Mouse (Mus musculus) right cerebral cortex, adult 18-20 months (tissue): ENCODE measurements around the gene Ss18l1.

Source experiments
- DNase-seq: peaks from one replicate; pipeline ENCODE4 v3.0.0; 2022; ENCODE audit warnings: mixed read lengths

Ss18l1 gene

DNA sequence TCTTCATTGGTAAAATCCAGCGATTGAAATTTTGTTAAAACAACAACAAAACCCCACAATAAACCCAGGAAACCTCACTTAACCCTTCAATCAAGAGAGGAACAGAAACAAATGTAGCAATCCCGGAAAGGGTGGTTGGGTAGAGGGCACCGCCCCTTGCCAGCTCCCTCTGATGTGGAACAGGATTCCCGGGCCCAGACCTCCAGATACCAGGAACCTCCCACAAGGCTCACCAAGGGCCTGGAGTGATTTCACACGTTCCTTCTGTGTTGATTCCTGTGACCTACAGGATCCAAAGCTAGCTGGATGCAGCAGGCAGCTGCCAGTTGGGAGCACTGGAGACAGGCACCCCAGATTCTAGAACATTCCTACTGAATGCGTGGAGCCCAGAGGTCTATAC is 1.9 kb upstream of the Ss18l1 start:
- DNase-seq = no peak

DNA sequence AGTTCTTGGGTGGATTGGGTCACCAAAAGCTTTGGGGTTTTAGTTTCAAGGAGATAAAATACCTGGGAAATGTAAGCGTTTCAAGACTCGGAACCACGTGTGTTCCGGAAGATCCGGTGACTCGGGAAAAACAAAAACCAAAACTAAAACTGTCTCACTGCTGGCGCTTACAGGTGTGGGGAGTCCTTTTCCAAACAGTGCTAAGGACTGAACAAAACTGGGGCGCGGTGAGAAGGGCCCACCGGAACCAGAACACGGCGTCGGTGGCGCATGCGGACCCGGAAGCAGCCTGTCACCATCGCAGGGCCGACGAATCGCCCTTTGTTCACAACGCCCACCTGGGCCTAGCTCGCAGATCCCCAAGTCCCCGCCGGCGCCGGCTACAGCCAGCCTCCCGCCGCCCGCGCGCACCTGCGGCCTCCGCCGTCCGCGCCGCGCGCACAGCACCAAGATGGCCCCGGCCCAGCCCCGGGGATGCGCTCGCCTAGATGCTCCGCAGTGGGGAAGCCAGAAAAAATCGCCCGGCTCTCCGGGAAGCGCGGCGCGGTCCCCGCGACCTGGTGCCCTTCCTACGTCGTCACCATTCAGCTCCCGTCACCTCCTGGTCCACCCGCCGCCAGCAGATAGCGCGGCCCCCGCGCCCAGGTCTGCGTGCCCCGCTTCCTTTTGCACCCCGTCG is 593 bp upstream of the Ss18l1 start:
- peak; percentile 66 for DNase-seq

DNA sequence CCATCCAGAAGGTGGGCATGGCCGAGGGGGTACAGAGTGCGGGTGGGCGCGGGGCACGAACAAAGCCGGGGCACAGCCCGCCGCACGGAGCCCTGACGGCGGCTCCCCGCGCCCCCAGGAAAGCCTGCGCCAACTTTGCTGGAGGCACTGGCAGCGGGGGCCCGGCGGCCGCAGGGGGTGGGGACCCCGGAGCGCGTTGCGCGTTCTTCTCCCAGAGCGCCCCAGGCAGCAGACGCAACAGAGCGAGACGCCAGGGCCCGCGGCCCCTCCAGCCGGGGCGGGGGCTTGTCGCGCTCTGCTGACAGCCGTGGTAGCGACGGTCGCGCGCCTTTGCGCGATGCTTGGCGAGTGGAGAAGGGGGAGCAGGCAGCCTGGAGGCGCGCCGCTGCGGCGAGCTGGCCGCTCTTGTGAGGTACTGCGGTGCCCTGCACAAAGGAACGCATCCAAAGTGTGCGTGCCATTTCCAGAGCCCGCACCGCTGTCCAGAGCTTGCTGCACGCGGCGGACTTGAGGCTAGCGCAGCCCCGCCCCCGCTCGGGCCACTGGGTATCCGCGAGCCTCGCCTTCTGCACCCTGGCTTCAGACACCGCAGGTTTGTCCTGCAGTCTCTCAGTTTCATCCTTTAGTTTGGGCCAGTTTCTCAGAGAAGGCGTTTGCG is 678 bp downstream of the Ss18l1 start:
- DNase-seq = peak; percentile 63

DNA sequence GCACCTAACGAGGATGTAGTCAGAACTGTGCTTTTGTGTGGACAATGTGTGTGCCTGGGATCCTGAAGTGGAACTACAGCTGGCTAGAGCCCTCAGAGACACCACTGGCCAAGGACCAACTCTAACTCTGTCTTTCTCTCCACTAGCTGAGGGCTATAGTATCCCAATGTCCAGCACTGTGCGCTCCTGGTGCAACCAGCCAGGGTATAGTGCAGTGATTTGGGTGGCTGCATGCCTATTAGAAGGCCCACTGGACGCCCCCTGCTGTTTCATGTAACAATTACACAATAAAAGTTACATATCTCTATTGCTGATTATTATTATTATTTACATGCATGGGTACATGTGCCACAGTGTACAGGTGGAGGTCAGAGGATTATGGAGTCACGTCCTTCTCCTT is 3.0 kb downstream of the Ss18l1 start:
- no peak for DNase-seq

DNA sequence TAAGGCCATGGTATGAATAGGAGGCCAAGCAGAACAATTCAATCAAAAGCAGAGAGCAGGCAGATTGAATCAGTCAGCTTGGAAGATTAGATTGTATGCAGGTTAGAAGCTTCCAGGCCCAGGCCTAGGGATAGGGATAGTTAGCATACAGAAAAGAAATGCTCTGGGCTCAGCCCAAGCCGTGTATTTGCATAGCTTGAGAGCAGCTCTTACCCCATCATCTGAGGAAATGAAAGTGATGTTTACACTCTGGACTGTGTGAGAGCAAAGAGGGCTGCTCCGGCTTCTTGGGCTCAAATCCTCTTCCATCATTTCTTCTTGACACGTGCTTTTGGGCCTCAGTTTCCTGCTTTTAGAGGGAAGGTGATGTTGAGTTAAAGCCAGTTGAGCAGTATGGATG is 5.3 kb downstream of the Ss18l1 start:
- DNase-seq = no peak

DNA sequence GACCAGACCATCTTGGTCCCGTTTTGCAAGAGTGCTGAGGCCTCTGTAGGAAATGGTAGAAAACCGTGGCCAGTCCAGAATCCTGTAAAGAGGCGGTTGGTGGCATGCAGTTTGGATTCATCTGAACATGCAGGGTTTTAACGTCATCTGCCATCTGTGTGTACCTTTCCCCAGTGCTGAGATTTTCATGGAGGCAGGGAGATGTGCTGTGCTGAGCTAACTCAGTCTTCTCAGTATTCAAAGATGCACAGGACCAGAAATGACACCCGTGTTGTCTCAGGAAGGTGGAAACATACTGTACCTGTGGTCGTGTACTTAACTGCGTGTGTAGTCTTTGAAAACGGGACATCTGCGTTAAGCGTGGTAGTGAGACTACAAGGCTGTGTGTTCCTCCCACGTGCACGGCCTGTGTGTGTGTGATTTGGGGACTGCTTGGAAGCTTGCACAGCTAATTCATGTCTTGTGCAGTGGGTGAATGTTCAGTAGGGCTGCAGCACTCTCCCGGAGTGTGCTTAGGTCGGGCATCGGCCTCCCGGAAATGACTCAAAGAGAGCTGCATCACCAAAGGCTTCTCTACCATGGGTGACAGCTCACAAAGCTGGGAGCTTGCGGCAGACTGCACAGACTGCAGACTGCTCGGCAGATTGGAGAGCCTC is 5.8 kb downstream of the Ss18l1 start:
- peak; percentile 73 for DNase-seq

DNA sequence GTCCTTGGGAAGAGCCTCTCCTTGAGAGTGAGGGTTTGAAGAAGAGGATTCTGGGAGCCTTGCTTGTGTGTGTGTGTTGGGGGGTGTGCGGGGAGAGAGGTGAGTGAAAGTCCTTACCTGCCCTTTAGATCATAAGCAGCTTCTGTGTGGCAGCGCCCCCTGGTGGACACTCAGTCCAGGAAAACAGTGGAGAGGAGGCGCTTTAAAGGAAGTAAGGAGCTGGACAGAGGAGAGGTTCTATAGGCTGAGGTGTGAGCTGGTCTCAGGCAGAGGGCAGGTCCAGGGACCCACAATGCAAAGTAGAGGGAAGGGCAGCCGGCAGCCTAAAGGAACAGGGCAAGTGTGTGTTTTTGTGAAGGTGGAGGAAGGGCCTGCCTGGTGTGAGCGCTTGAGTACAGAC is 8.7 kb downstream of the Ss18l1 start:
- peak; percentile 81 for DNase-seq

DNA sequence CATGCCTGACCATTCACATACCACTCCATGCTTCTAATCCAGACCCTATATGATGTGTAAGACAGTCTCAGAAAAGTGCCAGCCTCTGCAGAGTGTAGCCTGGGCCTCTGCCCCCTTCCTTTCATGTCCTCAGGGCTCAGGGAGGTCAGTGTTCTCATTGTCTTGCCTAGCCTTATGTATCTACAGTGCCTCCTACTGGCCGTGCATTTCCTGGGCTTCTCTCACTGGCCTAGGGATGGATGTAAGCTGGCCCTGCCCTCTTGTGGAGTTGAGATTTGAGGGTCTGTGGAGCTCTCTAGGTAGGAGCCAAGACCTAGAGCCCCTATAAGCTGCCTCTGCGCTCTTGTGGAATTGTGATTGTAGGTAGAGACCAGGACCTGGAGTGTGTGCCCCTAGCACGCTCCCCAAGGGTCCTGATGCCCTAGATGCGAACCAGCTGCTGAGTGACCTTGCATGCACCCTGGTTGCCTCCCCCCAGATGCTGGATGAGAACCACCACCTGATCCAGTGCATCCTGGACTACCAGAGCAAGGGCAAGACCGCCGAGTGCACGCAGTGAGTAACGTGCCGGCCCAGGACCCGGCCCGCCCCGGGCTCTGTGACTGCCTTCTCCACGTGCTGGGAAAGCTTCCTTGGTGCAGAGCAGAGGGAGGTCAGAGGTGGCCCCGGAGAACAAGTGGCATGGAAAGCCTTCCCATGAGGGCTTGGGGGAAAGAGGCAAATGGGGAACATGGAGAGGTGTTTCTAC is 9.9 kb downstream of the Ss18l1 start:
- no peak for DNase-seq

DNA sequence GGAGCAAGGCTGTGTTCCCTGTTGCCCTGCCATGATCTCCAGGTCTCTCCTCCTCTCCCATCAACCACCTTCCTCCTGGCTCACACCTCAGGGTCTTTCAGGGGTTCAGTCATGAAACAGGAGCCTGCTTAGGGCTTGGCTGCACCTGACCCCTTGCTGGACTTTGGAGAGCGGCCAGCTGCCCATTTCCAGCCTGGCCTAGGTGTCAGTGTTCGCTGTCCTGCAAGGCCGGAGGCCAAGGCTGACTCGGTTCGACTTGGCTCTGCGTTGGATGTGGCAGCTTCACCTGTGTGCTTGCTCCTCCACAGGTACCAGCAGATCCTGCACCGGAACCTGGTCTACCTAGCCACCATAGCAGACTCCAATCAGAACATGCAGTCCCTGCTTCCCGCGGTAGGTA is 10.7 kb downstream of the Ss18l1 start:
- DNase-seq = no peak

DNA sequence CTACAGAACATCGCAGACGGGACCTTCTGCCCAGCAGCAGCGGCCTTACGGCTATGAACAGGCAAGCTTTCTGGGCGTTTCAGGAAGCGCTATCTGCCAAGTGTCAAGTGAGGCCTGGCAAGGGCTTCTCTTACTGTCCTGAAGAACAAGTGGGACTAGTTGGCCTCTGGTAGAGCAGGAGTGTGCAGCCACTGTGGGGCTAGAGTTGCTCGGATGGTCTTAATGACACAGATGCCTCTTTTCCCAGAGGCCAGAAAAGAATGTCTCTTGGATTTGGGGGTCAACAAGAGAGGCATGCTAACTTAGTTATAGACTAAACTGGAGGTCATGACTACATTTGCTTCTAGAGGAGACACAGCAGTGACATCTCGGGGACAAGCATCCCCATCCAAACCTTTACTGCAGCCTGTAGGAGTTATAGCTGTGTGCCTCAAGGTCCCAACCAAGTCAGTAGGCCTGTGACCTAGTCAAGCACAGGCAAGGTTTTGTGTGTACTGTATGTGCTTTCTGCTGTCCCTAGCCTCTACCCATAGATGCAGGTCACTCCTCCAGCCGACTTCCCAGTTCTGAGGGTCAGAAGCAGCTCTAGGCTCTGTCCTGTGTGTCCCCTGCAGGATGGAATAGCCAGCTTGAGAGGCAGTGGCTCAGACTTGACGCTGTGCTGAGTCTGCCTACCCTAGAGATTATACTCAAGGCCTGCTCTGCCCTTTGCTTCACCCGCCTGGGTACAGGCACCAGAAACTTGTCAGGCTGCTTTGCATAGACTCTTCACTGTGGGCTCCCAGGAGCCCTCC is 21.2 kb downstream of the Ss18l1 start:
- no peak for DNase-seq

DNA sequence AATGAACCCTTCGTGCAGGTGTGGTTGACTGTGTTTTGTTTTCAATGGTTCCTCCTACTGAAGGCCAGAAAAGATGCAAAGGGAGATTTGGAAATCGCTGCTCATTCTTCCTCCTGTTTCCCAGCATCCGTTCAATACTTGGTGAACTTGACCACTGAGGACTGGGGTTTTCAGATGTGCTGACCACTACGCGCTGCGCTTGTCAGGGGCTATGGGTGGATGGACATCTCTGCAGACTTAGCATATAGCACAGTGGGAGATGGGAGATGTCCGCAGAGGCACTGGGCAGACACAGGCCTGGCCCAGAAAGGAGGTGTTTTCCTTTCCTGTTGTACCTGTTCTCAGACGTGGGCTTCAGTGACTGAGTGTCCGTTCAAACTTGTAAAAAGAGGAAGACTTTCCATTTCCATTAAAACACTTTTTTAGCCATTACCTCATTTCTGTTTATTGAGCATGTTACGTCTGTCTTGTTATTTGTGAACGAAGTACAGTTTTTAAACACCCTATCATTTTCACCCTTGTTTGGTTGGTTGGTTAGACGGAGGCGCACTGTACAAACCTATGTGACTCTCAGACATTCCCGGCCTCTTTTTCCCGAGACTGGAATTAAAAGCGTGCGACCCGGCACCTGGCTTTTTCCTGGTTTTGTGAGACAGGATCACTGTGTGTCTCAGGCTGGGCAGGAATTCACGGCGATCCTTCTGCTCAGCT is 27.6 kb downstream of the Ss18l1 start:
- no peak for DNase-seq

DNA sequence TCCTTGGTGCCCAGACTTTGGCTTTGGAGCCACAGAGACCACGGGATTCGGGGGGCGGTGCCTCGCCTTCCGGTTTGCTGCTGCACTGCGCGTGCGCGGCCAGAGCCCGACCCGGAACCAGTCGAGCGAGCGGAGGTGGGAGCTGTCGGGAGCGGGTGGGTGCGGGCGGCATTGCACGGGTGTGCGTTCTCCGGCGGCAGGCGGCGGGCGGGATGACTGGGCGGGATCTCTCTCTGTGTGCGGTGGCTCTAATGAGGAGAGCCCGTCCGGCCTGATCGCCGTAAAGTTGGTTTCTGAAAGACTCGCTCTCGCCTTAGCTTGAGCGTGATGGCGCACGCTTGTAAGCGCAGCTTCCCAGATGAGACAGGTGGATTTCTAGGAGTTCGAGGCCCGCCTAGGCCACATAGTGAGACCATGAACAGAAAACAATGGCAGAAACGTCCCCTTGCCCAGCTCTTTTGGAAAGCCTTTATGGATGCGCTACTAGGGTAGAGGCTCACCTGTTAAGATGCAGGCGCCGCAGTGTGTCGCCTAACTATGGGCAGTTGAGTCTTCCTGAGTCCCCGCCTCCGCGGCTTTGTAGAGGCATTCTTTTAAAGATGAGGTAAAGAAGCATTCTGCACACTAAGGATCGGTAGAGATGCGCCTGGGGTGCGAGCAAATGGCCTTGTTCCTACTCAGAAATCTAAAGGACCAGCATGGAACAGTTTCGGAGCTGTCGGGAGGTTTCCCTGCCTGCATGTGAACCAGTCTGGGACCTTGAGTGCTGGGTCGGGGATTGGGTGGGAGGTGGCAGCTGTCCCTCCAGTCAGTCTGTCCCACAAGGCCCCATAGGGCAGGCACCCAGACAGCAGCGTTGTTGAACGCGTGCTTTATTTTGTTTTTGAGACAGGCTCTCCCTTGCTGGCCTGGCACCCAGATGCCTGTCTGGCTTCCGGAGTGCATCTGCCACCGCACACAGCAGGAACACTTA is 28.5 kb downstream of the Ss18l1 start, which contains the start of gene Mtg2:
Gene Mtg2, plus strand, starts transcription at position 108 of the 973 bp plus-strand sequence.
- peak; percentile 96 for DNase-seq

DNA sequence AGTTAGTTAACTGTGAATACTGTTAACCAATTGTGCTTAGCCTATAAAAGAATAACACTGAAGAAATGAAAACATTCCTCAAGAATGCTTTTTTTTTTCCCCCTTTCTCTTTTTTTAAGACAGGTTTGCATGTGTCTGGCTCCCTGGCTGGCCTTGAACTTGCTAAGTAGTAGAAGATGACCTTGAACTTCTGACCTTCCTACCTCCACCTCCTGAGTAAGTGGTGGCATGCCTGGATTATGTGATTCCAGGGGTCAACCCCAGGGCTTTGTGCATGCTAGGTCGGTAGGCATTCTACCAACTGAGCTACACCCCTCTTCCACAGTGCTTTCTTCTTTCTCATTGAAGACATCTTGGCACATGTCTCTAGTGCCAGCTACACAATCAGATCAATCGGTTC is 29.4 kb downstream of the Ss18l1 start:
- DNase-seq = no peak

DNA sequence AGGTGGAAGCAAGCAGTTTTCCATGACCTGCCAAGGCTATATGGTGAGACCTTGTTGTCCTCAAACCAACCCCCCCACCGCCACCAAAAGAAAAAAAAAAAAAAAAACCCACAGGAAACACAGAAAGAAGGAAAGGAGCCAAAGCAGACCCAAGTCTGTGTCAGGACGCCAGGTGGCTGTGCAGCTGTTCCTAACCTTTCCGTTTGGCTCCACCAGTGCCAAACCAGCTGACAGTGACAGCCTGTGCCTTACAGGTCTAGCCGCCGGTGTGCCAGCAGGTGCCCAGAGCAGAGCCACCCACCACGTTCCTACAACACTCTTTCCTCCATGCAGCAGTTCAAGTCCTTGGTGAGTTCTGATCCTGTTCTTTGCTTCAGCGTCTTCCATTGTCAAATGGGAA is 30.6 kb downstream of the Ss18l1 start:
- no peak for DNase-seq

DNA sequence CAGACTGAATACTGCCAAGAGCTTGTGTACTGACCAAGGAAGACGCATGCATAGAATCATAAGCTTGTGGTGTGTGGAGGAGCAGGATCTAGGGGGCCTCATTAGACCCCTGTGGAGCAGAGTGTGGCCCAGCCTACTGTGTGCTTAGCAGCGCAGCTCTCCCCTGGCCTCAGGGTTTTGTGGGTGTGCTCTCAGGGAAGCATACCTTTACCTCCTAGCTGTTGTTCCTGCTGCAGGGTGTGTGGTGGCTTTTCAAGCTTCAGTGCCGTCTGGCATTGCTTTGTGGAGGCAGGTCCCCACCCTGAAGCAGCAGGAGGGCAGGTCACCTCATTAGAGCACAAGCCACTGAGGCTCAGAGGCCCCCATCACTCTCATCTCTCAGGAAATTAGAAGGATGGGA is 35.3 kb downstream of the Ss18l1 start:
- no peak for DNase-seq

DNA sequence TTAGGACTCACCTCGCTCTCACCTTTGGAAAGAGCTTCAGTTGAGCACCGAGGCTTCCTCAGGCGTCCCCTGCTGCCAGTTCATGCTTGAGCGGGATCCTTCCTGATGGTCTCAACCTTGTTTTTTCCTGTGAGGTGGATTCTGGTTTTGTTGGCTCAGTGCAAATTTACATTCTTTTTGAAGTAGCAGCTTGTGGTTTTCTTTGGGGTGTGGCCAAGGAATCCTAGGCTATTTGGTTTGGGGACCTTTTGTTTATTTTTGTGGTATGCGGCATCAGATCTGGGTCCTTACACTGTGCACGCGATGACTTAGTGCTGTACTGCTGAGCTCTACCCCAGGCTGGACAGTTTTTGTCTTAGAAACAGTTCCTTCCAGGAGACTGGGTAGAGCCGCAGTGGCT is 38.4 kb downstream of the Ss18l1 start:
- no peak for DNase-seq

DNA sequence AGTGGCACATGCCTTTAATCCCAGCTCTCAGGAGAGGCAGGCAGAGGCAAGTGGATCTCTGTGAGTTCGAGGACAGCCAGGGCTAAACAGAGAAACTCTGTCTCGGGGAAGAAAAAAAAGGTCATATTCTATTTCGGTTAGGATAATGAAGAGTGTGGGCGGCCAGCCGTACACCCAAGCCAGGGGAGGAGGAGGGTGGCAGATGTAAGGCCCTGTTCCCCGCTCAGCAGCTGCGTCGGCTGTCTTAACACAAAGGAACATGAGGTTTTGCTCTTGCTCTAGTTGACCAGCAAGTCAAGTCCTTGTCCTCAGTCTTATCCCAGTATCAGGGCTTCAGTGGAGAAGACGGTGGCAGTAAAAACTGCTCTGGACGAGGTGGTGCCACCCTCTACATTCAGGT is 40.8 kb downstream of the Ss18l1 start:
- DNase-seq = no peak

DNA sequence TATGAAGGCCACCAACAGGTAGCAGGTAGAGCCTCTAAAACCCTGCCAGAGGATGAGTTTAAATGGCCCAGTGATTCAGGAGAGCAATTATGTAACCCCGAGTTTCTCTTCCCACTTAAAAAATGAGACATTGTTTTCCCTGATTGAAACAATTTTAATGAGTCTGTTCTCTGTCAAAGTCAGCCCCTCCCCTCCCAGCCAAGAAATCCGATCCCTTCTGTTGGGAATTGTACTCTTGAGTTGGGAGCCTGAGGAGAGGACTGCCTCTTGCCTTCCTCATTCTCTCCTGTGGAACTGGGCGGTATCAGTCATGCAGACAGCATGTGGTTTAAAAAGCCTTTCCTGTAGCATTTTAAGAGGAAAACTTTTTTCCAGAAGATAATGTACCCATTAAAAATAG is 42.3 kb downstream of the Ss18l1 start:
- DNase-seq = no peak

DNA sequence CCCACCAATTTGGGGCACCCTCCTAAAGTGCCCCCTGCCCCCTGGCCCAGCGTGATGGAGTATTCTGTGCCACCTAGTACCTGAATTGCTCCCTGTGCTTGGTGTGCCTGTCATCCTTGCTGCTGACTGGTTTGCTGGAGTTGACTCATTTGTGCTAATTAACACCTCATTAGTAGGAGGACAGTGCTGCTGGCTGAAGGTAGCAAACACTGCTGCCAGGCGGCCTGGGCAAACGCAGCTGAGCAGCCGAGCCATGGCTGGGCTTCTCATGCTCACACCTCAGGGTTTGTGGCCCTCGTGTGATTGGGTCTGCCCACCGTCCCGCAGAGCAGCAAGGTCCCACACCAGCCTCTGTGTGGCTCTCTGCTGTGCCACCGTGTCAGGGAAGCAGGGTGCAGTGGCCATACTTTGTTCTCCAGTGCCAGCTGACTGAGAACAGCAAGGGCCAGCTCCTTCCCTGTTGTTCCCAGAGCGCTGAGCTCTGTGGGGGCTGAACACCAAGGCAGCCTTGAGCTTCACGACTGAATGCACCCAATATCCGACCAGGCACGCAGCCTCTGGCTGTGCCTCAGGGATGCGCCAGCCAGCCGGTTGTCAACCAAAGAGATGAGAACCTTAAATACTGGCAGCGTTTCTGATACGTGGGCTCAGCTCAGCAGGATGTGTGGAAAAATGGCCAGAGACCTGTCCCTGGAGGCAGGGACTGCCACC is 43.8 kb downstream of the Ss18l1 start:
- no peak for DNase-seq

DNA sequence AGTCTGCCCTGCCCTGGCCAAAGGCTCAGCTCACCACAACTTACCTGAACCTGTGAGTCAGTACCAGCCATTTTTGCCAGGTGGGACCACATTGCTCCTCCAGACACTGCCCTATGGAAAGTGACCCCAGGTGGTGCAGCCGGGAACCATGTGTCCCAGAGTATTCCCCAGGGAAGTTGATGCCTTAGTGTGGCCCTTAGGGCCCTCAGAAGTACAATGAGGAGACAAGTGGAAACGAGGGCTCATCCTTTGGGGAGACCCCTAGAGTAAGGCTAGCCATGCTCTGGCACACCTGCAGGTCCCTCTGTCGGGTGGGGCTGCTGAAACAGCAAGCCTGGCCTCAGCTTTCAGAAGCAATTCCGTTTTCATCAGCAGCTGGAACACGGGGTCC is 44.3 kb downstream of the Ss18l1 start:
- DNase-seq = no peak
